Mouse (Mus musculus) embryonic fibroblast, embryonic 13.5 days (primary cell): ENCODE results near the gene Dnajc5.

Experiments
- CTCF ChIP-seq: IDR thresholded peaks from 2 replicates; pipeline ENCODE4 v1.5.1; 2011; ENCODE audit warnings: mild to moderate bottlenecking, control low read depth, low read length, moderate library complexity, borderline replicate concordance; ENCODE audit not compliant: insufficient read depth
- POLR2A ChIP-seq: IDR thresholded peaks from 2 replicates; pipeline ENCODE4 v1.6.1; 2011; ENCODE audit warnings: low read depth, mild to moderate bottlenecking, control low read depth, low read length, moderate library complexity

- TF ChIP-seq POLR2A (no peak), CTCF (no peak)
These were observed 16.1 kb downstream of the Dnajc5 start for GRCm38 (mm10) chr2:181536410-181536809.
